9 mouse cellular contexts compared by ENCODE assay signal in the genomic region with DNA sequence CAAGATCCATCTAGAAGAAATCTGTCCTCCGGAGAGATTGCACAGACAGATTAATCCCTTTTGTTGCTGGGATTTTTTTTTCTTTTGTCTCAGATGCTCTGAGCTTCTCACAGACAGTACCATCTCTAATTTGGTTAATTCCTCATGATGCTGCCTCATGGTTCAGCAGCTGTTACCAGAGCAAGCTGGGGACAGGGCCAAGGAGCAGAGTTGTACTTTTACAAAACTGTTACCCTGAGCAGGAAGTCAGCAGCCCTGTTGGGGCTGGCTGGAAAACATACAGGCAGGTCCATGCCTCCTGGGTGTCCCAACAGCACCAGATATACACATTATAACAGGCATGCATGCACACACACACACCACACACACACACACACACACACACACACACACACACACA.
DNase-seq lines count a peak whose midpoint lies in the region; ATAC-seq and TF ChIP-seq lines count a peak whose summit lies in the region.
"Had no signal": no experiment of that assay in that cellular context is flagged by ENCODE, and none has a peak within 500 bp of the region (broad histone marks: within the 10 kb centered on the region; RNA-seq: fewer than 3 reads in every experiment).

No protein-coding gene starts in this region.

- H3K4me2 ChIP-seq in lung, embryonic 16.5 days (ENCODE audit: low read depth, low read length), result no peak overlapping the region
- no peak overlapping the region for H3K4me2 ChIP-seq in forebrain, embryonic 15.5 days (replicated peaks)

- WGBS in lung, embryonic 16.5 days, result 45% methylated on average over 1 of the region's 1 CpGs
- WGBS in lung, adult 2 months, result 51% methylated on average over 1 of the region's 1 CpGs
- WGBS in forebrain, embryonic 15.5 days, result 4% methylated on average over 1 of the region's 1 CpGs
- WGBS in small intestine, adult 2 months, result 73% methylated on average over 1 of the region's 1 CpGs

- H3K27ac ChIP-seq in lung, embryonic 16.5 days (ENCODE audit: low read length), result no peak overlapping the region
- H3K27ac ChIP-seq in forebrain, embryonic 15.5 days (replicated peaks), result peak overlapping the region; percentile 73
- peak overlapping the region; percentile 9; the same call in 1 of the 2 replicates for H3K27ac ChIP-seq in small intestine, adult 2 months (ENCODE audit: insufficient read depth, low read depth, low read length)

- H3K9ac ChIP-seq in lung, embryonic 16.5 days (ENCODE audit: low read length), result no peak overlapping the region
- no peak overlapping the region for H3K9ac ChIP-seq in forebrain, embryonic 15.5 days (replicated peaks)

- H3K4me3 ChIP-seq in lung, embryonic 16.5 days (ENCODE audit: low read length), result no peak overlapping the region
- H3K4me3 ChIP-seq in lung, adult 2 months (replicated peaks; ENCODE audit: extremely low read depth, low read depth, low read length), result no peak overlapping the region
- H3K4me3 ChIP-seq in forebrain, embryonic 15.5 days, result no peak overlapping the region
- H3K4me3 ChIP-seq in small intestine, adult 2 months (ENCODE audit: low read depth, low read length), result no peak overlapping the region

- no peaks in the 10 kb centered on the region for H3K9me3 ChIP-seq in lung, embryonic 16.5 days (ENCODE audit: control insufficient read depth, low read length)
- no peaks in the 10 kb centered on the region for H3K9me3 ChIP-seq in forebrain, embryonic 15.5 days

- H3K4me1 ChIP-seq in lung, embryonic 16.5 days (replicated peaks; ENCODE audit: control insufficient read depth, insufficient read depth, low read length), result peaks cover 12% of the 10 kb centered on the region
- H3K4me1 ChIP-seq in lung, adult 2 months (ENCODE audit: control insufficient read depth, insufficient read depth, low read length), result peaks cover 3% of the 10 kb centered on the region; the same call in 1 of the 2 replicates
- peaks cover 19% of the 10 kb centered on the region for H3K4me1 ChIP-seq in forebrain, embryonic 15.5 days
- no peaks in the 10 kb centered on the region for H3K4me1 ChIP-seq in small intestine, adult 2 months (ENCODE audit: control insufficient read depth, insufficient read depth, insufficient read length, low read length)

- no peak for TF ChIP-seq CTCF in lung, adult 2 months (IDR thresholded peaks at IDR 0.05; ENCODE audit: insufficient read depth, low read length)
- TF ChIP-seq CTCF in small intestine, adult 2 months (IDR thresholded peaks at IDR 0.05; ENCODE audit: extremely low read depth, insufficient read length, insufficient replicate concordance, low read depth, low read length), result no peak

- H3K27me3 ChIP-seq in lung, embryonic 16.5 days (ENCODE audit: control insufficient read depth, insufficient read depth, low read depth, low read length), result no peaks in the 10 kb centered on the region
- no peaks in the 10 kb centered on the region for H3K27me3 ChIP-seq in forebrain, embryonic 15.5 days
- no peaks in the 10 kb centered on the region for H3K27me3 ChIP-seq in small intestine, adult 2 months (ENCODE audit: control insufficient read depth, insufficient read depth, low read length)
- H3K27me3 ChIP-seq: Patski had no signal

- DNase-seq in lung, adult 2 months, result no peak
- peak; percentile 68 for DNase-seq in layer of hippocampus, adult 9-11 months
- no peak for DNase-seq in cerebellum, postnatal 4 days (ENCODE audit: low spot score in 2 of 2)
- DNase-seq: kidney, adult 2 months had no signal

- TF ChIP-seq POLR2A in lung, adult 2 months (IDR thresholded peaks at IDR 0.05; ENCODE audit: borderline replicate concordance, extremely low read depth, low read depth, low read length), result no peak
- TF ChIP-seq POLR2A in small intestine, adult 2 months (IDR thresholded peaks at IDR 0.05; ENCODE audit: low read depth, low read length), result no peak

- peak; percentile 51 for ATAC-seq in lung, embryonic 16.5 days (ENCODE audit: low read depth)
- ATAC-seq in forebrain, embryonic 15.5 days (replicated peaks), result peak; percentile 70
- ATAC-seq in cerebellum, adult (ENCODE audit: insufficient number of reproducible peaks, low FRiP score, low TSS enrichment), result no peak
- ATAC-seq: Patski had no signal

- H3K36me3 ChIP-seq in lung, embryonic 16.5 days (ENCODE audit: control insufficient read depth, insufficient read depth, low read length), result no peaks in the 10 kb centered on the region
- H3K36me3 ChIP-seq in forebrain, embryonic 15.5 days, result no peaks in the 10 kb centered on the region
- H3K36me3 ChIP-seq in small intestine, adult 2 months (ENCODE audit: control insufficient read depth, insufficient read depth, low read length), result no peaks in the 10 kb centered on the region
